Mouse (Mus musculus) cerebellum, adult 18-20 months (tissue): ENCODE data around the gene Gtpbp3.

Experiments used
- DNase-seq, 2 experiments: peaks; one replicate each; pipeline ENCODE4 v3.0.0; 2021

Gtpbp3 gene

GRCm38 (mm10) chr8:71497881-71498501 is 10.1 kb downstream of the Gtpbp3 start:
- peak in 1 of 2 experiments; percentile 27 for DNase-seq

- no peak for DNase-seq
These were observed 11.2 kb downstream of the Gtpbp3 start for GRCm38 (mm10) chr8:71498816-71499690.

GRCm38 (mm10) chr8:71504349-71504748 is 16.4 kb downstream of the Gtpbp3 start:
- no peak for DNase-seq

- DNase-seq: no peak
These were observed 17.4 kb downstream of the Gtpbp3 start for GRCm38 (mm10) chr8:71505326-71505725.

- DNase-seq: peak; percentile 75 to 76
These were observed 18.1 kb downstream of the Gtpbp3 start for GRCm38 (mm10) chr8:71505979-71506378.

- DNase-seq: peak; percentile 83 to 91
These were observed 19.7 kb downstream of the Gtpbp3 start for GRCm38 (mm10) chr8:71507589-71508104.

GRCm38 (mm10) chr8:71509316-71509715 is 21.4 kb downstream of the Gtpbp3 start:
- DNase-seq: no peak

GRCm38 (mm10) chr8:71511644-71512043 is 23.7 kb downstream of the Gtpbp3 start, which contains the start of gene Plvap:
Plvap (minus strand) TSS chr8:71511752.
- no peak for DNase-seq

GRCm38 (mm10) chr8:71513018-71513754 is 25.3 kb downstream of the Gtpbp3 start:
- DNase-seq: no peak

GRCm38 (mm10) chr8:71515043-71515442 is 27.1 kb downstream of the Gtpbp3 start:
- no peak for DNase-seq

- no peak for DNase-seq
These were observed 28.9 kb downstream of the Gtpbp3 start for GRCm38 (mm10) chr8:71516786-71517185.

- DNase-seq: peak; percentile 56
These were observed 31.3 kb downstream of the Gtpbp3 start for GRCm38 (mm10) chr8:71519037-71519825.

GRCm38 (mm10) chr8:71521634-71522033 is 33.7 kb downstream of the Gtpbp3 start:
- peak; percentile 92 to 93 for DNase-seq

- DNase-seq: no peak
These were observed 37.5 kb downstream of the Gtpbp3 start, which contains the start of gene Ccdc194 for GRCm38 (mm10) chr8:71525226-71526050. Ccdc194 (minus strand) TSS chr8:71525711.

- no peak for DNase-seq
These were observed 38.4 kb downstream of the Gtpbp3 start for GRCm38 (mm10) chr8:71526272-71526671.

- DNase-seq: no peak
These were observed 39.4 kb downstream of the Gtpbp3 start for GRCm38 (mm10) chr8:71527162-71527870.

- DNase-seq: no peak
These were observed 40.6 kb downstream of the Gtpbp3 start for GRCm38 (mm10) chr8:71528362-71529073.

GRCm38 (mm10) chr8:71530735-71531467 is 43.0 kb downstream of the Gtpbp3 start:
- DNase-seq: peak; percentile 70 to 74

- no peak for DNase-seq
These were observed 46.4 kb downstream of the Gtpbp3 start for GRCm38 (mm10) chr8:71534263-71534810.
